Comparison of ENCODE assay signal across 9 mouse cellular contexts in genomic region chr13:98264111-98264510, GRCm38 (mm10). TPM values are rescaled to one million over a fixed set of nuclear protein-coding genes. Genes with fewer than 3 reads are reported as not detected.
A peak's percentile ranks its signal among the peaks of the same experiment; 100 is the strongest.
DNase-seq lines count a peak whose midpoint lies in the region; ATAC-seq lines count a peak whose summit lies in the region.
"Had no signal": no experiment of that assay in that cellular context is flagged by ENCODE, and none has a peak within 500 bp of the region (broad histone marks: within the 10 kb centered on the region; RNA-seq: fewer than 3 reads in every experiment).

No protein-coding gene starts in this region.

- H3K4me2 ChIP-seq in heart, embryonic 14.5 days (ENCODE audit: low read length), result peak overlapping the region; percentile 72
- H3K4me2 ChIP-seq in hindbrain, embryonic 12.5 days (replicated peaks), result peak overlapping the region; percentile 91
- peak overlapping the region; percentile 77 for H3K4me2 ChIP-seq in midbrain, embryonic 13.5 days (replicated peaks)

- WGBS in heart, embryonic 14.5 days, result 29% methylated on average over 5 of the region's 5 CpGs
- WGBS in hindbrain, embryonic 12.5 days, result 31% methylated on average over 5 of the region's 5 CpGs
- 27% methylated on average over 5 of the region's 5 CpGs for WGBS in midbrain, embryonic 13.5 days

- no peaks in the 10 kb centered on the region for H3K27me3 ChIP-seq in heart, embryonic 14.5 days (ENCODE audit: control insufficient read depth, insufficient read depth, low read length)
- no peaks in the 10 kb centered on the region for H3K27me3 ChIP-seq in hindbrain, embryonic 12.5 days
- H3K27me3 ChIP-seq in midbrain, embryonic 13.5 days, result no peaks in the 10 kb centered on the region

- H3K9ac ChIP-seq in heart, embryonic 14.5 days (ENCODE audit: low read length), result peak overlapping the region; percentile 91
- H3K9ac ChIP-seq in hindbrain, embryonic 12.5 days, result peak overlapping the region; percentile 86
- peak overlapping the region; percentile 88 for H3K9ac ChIP-seq in midbrain, embryonic 13.5 days (replicated peaks)

- H3K36me3 ChIP-seq in heart, embryonic 14.5 days (ENCODE audit: control insufficient read depth, insufficient read depth, low read length), result peaks cover 35% of the 10 kb centered on the region
- peaks cover 24% of the 10 kb centered on the region for H3K36me3 ChIP-seq in hindbrain, embryonic 12.5 days
- H3K36me3 ChIP-seq in midbrain, embryonic 13.5 days, result peaks cover 25% of the 10 kb centered on the region

- no peaks in the 10 kb centered on the region for H3K9me3 ChIP-seq in heart, embryonic 14.5 days (ENCODE audit: control insufficient read depth, low read length)
- H3K9me3 ChIP-seq in hindbrain, embryonic 12.5 days (replicated peaks), result no peaks in the 10 kb centered on the region
- H3K9me3 ChIP-seq in midbrain, embryonic 13.5 days, result no peaks in the 10 kb centered on the region

- H3K27ac ChIP-seq in heart, embryonic 14.5 days (replicated peaks in 1 of 2; ENCODE audit: control insufficient read depth in 1 of 2, insufficient read depth in 1 of 2, low read depth in 2 of 2, low read length in 2 of 2), result no peak overlapping the region
- H3K27ac ChIP-seq in hindbrain, embryonic 12.5 days, result no peak overlapping the region
- no peak overlapping the region for H3K27ac ChIP-seq in midbrain, embryonic 13.5 days

- no peak for ATAC-seq in heart, embryonic 14.5 days (ENCODE audit: insufficient number of reproducible peaks, insufficient read depth, low FRiP score, low read depth)
- ATAC-seq in hindbrain, embryonic 12.5 days (ENCODE audit: low FRiP score), result no peak
- no peak for ATAC-seq in midbrain, embryonic 13.5 days
- ATAC-seq in erythroid progenitor cell, adult 5-6 weeks (replicated peaks; ENCODE audit: low FRiP score, poor library complexity, severe bottlenecking), result no peak

- peak overlapping the region in 1 of 2 experiments; percentile 81; a peak in 2 of 4 replicates for H3K4me3 ChIP-seq in heart, embryonic 14.5 days (ENCODE audit: control insufficient read depth in 1 of 2, insufficient read depth in 1 of 2, low read depth in 1 of 2, low read length in 2 of 2)
- peak overlapping the region; percentile 65 for H3K4me3 ChIP-seq in hindbrain, embryonic 12.5 days
- H3K4me3 ChIP-seq in midbrain, embryonic 13.5 days (replicated peaks), result peak overlapping the region; percentile 78

- DNase-seq in heart, postnatal 4 days, result no peak
- peak; percentile 65 for DNase-seq in NIH3T3 (ENCODE audit: low read depth)
- DNase-seq in gastrocnemius, adult 18-20 months (ENCODE audit: low spot score), result no peak
- DNase-seq in cerebellum, adult 8-10 months, result no peak

- peaks cover 0 to 15% of the 10 kb centered on the region in 2 experiments; a peak in 3 of 4 replicates for H3K4me1 ChIP-seq in heart, embryonic 14.5 days (ENCODE audit: control insufficient read depth in 2 of 2, insufficient read depth in 2 of 2, low read length in 2 of 2)
- peaks cover 18% of the 10 kb centered on the region for H3K4me1 ChIP-seq in hindbrain, embryonic 12.5 days
- peaks cover 22% of the 10 kb centered on the region for H3K4me1 ChIP-seq in midbrain, embryonic 13.5 days (replicated peaks)

RNA-seq across cellular contexts. Expression of gene Ankra2, which starts 1.2 kb away (rescaled TPM):
- 19.2 and 24.1 TPM in 2 replicates for polyA plus RNA-seq in heart, embryonic 14.5 days (2014; fragmentation: Nextera tagmentation; extraction: Ambion mirVana)
- 10 to 100 TPM; 20.8 to 21.8 TPM for total RNA-seq in heart, postnatal 4 days (2021)
- 42.2 and 44.8 TPM in 2 replicates for polyA plus RNA-seq in hindbrain, embryonic 12.5 days (2016; fragmentation: Nextera tagmentation; extraction: Ambion mirVana)
- 55.4 and 58.9 TPM in 2 replicates for polyA plus RNA-seq in midbrain, embryonic 13.5 days (2015; fragmentation: Nextera tagmentation; extraction: Ambion mirVana)
- 10 to 100 TPM; 14.6 to 15.5 TPM for total RNA-seq in gastrocnemius, adult 18-20 months (2021)
- total RNA-seq in erythroid progenitor cell, adult 5-6 weeks (2015; ENCODE audit: low replicate concordance), result 10.5 and 13.4 TPM in 2 replicates
- 9.2 and 15.7 TPM in 2 replicates for total RNA-seq in erythroid progenitor cell, adult 5-6 weeks (2017; ENCODE audit: low replicate concordance)

RNA-seq across cellular contexts. Expression of gene Utp15, which starts 1.3 kb away (rescaled TPM):
- polyA plus RNA-seq in heart, embryonic 14.5 days (2014; fragmentation: Nextera tagmentation; extraction: Ambion mirVana), result 16.2 TPM in 2 replicates
- 10 to 100 TPM in 1 of 2 experiments, 1 to 10 TPM in 1; 9.7 to 11.6 TPM for total RNA-seq in heart, postnatal 4 days (2021)
- polyA plus RNA-seq in hindbrain, embryonic 12.5 days (2016; fragmentation: Nextera tagmentation; extraction: Ambion mirVana), result 35.0 and 36.1 TPM in 2 replicates
- 31.8 and 32.5 TPM in 2 replicates for polyA plus RNA-seq in midbrain, embryonic 13.5 days (2015; fragmentation: Nextera tagmentation; extraction: Ambion mirVana)
- total RNA-seq in gastrocnemius, adult 18-20 months (2021), result 1 to 10 TPM; 3.5 to 3.8 TPM
- 5.8 and 6.3 TPM in 2 replicates for total RNA-seq in erythroid progenitor cell, adult 5-6 weeks (2015; ENCODE audit: low replicate concordance)
- 4.5 and 4.7 TPM in 2 replicates for total RNA-seq in erythroid progenitor cell, adult 5-6 weeks (2017; ENCODE audit: low replicate concordance)

RNA-seq across cellular contexts. Expression of gene Gm21976, which starts 15.6 kb away (rescaled TPM):
- polyA plus RNA-seq in heart, embryonic 14.5 days (2014; fragmentation: Nextera tagmentation; extraction: Ambion mirVana), result not detected in 2 replicates
- total RNA-seq in heart, postnatal 4 days (2021), result not detected
- not detected in 2 replicates for polyA plus RNA-seq in hindbrain, embryonic 12.5 days (2016; fragmentation: Nextera tagmentation; extraction: Ambion mirVana)
- polyA plus RNA-seq in midbrain, embryonic 13.5 days (2015; fragmentation: Nextera tagmentation; extraction: Ambion mirVana), result not detected in 2 replicates
- not detected for total RNA-seq in gastrocnemius, adult 18-20 months (2021)
- not detected in 2 replicates for total RNA-seq in erythroid progenitor cell, adult 5-6 weeks (2015; ENCODE audit: low replicate concordance)
- total RNA-seq in erythroid progenitor cell, adult 5-6 weeks (2017; ENCODE audit: low replicate concordance), result not detected in 2 replicates
- polyA plus RNA-seq: large intestine, adult 2 months had no signal

RNA-seq across cellular contexts. Expression of gene Btf3, which starts 52.7 kb away (rescaled TPM):
- polyA plus RNA-seq in heart, embryonic 14.5 days (2014; fragmentation: Nextera tagmentation; extraction: Ambion mirVana), result 400 and 431 TPM in 2 replicates
- total RNA-seq in heart, postnatal 4 days (2021), result 100 to 1,000 TPM; 291 to 301 TPM
- 631 and 677 TPM in 2 replicates for polyA plus RNA-seq in hindbrain, embryonic 12.5 days (2016; fragmentation: Nextera tagmentation; extraction: Ambion mirVana)
- polyA plus RNA-seq in midbrain, embryonic 13.5 days (2015; fragmentation: Nextera tagmentation; extraction: Ambion mirVana), result 584 and 625 TPM in 2 replicates
- total RNA-seq in gastrocnemius, adult 18-20 months (2021), result 100 to 1,000 TPM; 227 to 231 TPM
- total RNA-seq in erythroid progenitor cell, adult 5-6 weeks (2015; ENCODE audit: low replicate concordance), result 342 and 418 TPM in 2 replicates
- total RNA-seq in erythroid progenitor cell, adult 5-6 weeks (2017; ENCODE audit: low replicate concordance), result 341 and 451 TPM in 2 replicates

RNA-seq across cellular contexts. Expression of gene Arhgef28, which starts 57.9 kb away (rescaled TPM):
- 10.8 and 14.2 TPM in 2 replicates for polyA plus RNA-seq in heart, embryonic 14.5 days (2014; fragmentation: Nextera tagmentation; extraction: Ambion mirVana)
- 1 to 10 TPM; 7.0 to 9.8 TPM for total RNA-seq in heart, postnatal 4 days (2021)
- 13.7 and 16.7 TPM in 2 replicates for polyA plus RNA-seq in hindbrain, embryonic 12.5 days (2016; fragmentation: Nextera tagmentation; extraction: Ambion mirVana)
- polyA plus RNA-seq in midbrain, embryonic 13.5 days (2015; fragmentation: Nextera tagmentation; extraction: Ambion mirVana), result 12.9 and 13.6 TPM in 2 replicates
- 1 to 10 TPM; 2.3 to 2.4 TPM for total RNA-seq in gastrocnemius, adult 18-20 months (2021)
- total RNA-seq in erythroid progenitor cell, adult 5-6 weeks (2015; ENCODE audit: low replicate concordance), result 1.4 TPM in 1 of 2 replicates, not detected in the other
- 0.64 TPM in 1 of 2 replicates, not detected in the other for total RNA-seq in erythroid progenitor cell, adult 5-6 weeks (2017; ENCODE audit: low replicate concordance)
